Mouse (Mus musculus) lung, embryonic 15.5 days (tissue): ENCODE measurements around the gene Me1. TPM values are rescaled to one million over a fixed set of nuclear protein-coding genes. Genes with fewer than 3 reads are reported as not detected.

Experiments
- ATAC-seq: fragments of 200-750 bp; cut with Nextera tagmentation; 2 replicates; pipeline ENCODE4 v1.8.0; 2017; ENCODE audit warnings: moderate number of reproducible peaks, borderline replicate concordance; ENCODE audit not compliant: low FRiP score, low TSS enrichment; ENCODE audit errors: extremely low read depth
- H3K27ac ChIP-seq: fragments of 300-500 bp; sonication (generic); 2 replicates; pipeline ENCODE4 v1.5.1; 2015; ENCODE audit warnings: moderate library complexity, mild to moderate bottlenecking, inconsistent platforms
- H3K27me3 ChIP-seq: fragments of 300-500 bp; sonication (generic); 2 replicates; pipeline ENCODE4 v1.6.1; 2015; ENCODE audit warnings: inconsistent platforms
- H3K36me3 ChIP-seq: fragments of 300-500 bp; sonication (generic); 2 replicates; pipeline ENCODE4 v1.6.1; 2015; ENCODE audit warnings: inconsistent platforms
- H3K4me1 ChIP-seq: fragments of 300-500 bp; sonication (generic); 2 replicates; pipeline ENCODE4 v1.6.1; 2015; ENCODE audit warnings: inconsistent platforms
- H3K4me2 ChIP-seq: fragments of 300-500 bp; sonication (generic); 2 replicates; pipeline ENCODE4 v1.6.1; 2015; ENCODE audit warnings: inconsistent platforms, mild to moderate bottlenecking, moderate library complexity
- H3K4me3 ChIP-seq: fragments of 300-500 bp; sonication (generic); 2 replicates; pipeline ENCODE4 v1.5.1; 2015; ENCODE audit warnings: mild to moderate bottlenecking, inconsistent platforms
- H3K9ac ChIP-seq: fragments of 300-500 bp; sonication (generic); 2 replicates; pipeline ENCODE4 v1.6.1; 2015; ENCODE audit warnings: inconsistent platforms
- H3K9me3 ChIP-seq: fragments of 300-500 bp; sonication (generic); 2 replicates; pipeline ENCODE4 v1.6.1; 2016; ENCODE audit warnings: inconsistent platforms
- WGBS: fragments of 180-500 bp; shearing (Covaris S2); methylation state at CpG from one replicate; pipeline ENCODE4 v1.1.7; 2015; 5-methylcytosine and 5-hydroxymethylcytosine counted together
- polyA plus RNA-seq: library from polyadenylated mRNA; unstranded; fragments of >200 nt; fragmentation: Nextera tagmentation; extraction: Ambion mirVana; gene quantifications from 2 replicates; pipeline ENCODE4 v1.2.1, GENCODE M21; 2015

Gene Me1
- polyA plus RNA-seq, 1 experiment from 2014 or later: 32.6 TPM

DNA sequence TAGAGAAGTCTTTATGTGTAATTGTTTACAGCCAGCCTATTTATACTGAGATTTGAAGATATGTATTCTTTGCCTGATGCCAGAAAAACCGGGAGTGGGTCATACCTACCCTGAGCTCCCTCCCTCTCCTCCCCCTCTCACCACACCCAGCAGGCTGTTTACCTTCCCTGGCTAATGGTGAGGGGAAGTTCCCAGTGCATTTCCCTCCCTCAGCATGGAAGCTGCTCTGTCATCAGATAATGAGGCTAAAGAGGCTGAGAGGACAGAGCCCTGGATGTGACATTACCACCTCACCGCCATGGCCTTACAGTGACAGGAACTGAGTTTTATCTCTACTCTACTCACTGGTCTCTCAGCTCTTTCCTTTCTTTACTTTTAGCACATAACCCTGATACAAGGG lies 6.1 kb upstream of the Me1 start:
- Histone ChIP-seq H3K9me3 (no peaks in the 10 kb centered on the region), H3K4me2 (no peak overlapping the region), H3K36me3 (no peaks in the 10 kb centered on the region), H3K4me1 (peaks cover 11% of the 10 kb centered on the region), H3K27me3 (no peaks in the 10 kb centered on the region), H3K27ac (peak overlapping the region; percentile 55), H3K4me3 (no peak overlapping the region), H3K9ac (no peak overlapping the region)
- WGBS: 14% methylated on average over 2 of the region's 2 CpGs
- ATAC-seq: peak; percentile 35; the same call in 1 of the 2 replicates

DNA sequence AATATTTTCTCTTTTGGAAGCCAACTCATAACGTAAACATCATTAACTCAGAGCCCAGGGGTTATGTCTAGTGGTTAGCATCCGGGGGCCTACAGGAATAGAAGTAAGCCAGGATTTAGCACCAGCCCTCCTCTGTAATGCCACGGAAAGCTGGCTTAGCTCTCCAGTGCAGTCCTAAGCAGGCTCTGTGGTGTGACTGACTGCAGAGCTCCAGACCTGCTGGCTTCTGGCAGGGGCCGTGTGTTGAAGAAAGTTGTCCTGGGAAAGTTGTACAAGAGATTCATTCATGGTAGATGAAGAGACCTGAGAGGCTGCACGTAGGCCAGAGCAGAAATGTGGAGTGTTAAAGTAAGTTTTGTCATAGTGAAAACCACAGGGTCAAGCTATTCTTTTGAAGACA lies 5.5 kb upstream of the Me1 start:
- Histone ChIP-seq H3K4me2 (no peak overlapping the region), H3K4me1 (peaks cover 11% of the 10 kb centered on the region), H3K27ac (peak overlapping the region; percentile 68), H3K36me3 (no peaks in the 10 kb centered on the region), H3K4me3 (no peak overlapping the region), H3K27me3 (no peaks in the 10 kb centered on the region), H3K9ac (no peak overlapping the region), H3K9me3 (no peaks in the 10 kb centered on the region)
- peak; percentile 71 for ATAC-seq
- WGBS: 13% methylated on average over 5 of the region's 5 CpGs

DNA sequence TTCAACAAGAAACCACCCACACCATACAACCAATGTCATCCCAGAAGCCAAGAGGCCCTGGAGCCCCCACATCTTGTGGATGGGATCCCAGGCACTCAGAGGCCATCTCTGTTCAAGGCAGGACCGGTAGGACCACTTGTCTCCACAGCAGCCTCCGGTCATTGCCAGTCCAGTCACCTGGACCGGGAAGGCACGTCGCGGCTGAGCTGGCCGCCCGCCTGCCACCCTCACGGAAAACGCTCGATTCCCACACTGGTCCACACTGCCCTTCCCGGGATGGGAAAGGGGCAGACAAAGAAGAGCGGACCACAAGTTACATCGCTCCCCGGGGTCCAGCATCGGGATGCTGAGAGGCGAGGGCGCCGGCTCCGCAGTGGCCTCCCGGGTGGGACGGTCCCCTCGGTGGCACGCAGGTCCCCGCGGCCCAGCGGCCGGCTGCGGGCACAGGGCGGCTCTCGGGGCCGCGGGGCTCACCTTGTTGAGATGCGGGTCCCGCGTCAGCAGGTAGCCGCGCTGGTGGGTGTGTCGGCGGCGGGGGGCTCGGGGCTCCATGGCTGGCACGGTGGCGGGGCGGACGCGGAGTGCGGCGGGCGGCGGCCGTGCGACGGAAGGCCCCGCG lies 445 bp downstream of the Me1 start:
- Histone ChIP-seq H3K4me3 (peak overlapping the region; percentile 74), H3K27me3 (no peaks in the 10 kb centered on the region), H3K9ac (peak overlapping the region; percentile 77), H3K4me1 (0 out of 2 replicates have a peak, but pooled peaks cover under 1% of the 10 kb centered on the region), H3K4me2 (peak overlapping the region; percentile 91), H3K9me3 (no peaks in the 10 kb centered on the region), H3K36me3 (no peaks in the 10 kb centered on the region), H3K27ac (peak overlapping the region; percentile 61)
- ATAC-seq: peak; percentile 61
- under 1% methylated on average over 54 of the region's 56 CpGs for WGBS

DNA sequence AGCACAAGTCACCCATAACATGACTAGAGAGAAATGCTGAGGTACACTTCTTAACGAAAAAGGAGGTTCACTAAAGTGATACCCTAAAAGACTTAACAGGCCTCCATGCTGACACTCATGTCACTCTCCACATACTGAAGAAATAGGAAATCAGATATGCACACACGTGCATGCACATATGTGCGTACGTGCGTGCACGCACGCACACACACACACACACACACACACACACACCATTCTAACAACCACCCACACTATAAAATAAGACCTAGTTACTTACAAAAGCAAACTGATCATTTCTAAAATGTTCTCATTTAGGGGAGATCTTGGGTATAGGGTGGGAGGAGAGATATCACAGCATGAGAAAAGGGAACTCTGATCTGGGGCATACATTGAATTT lies 1.1 kb downstream of the Me1 start:
- H3K4me1 ChIP-seq: no peaks in the 10 kb centered on the region
- H3K4me3 ChIP-seq: peak overlapping the region; percentile 74; the same call in 1 of the 2 replicates
- no peak for ATAC-seq
- WGBS: 91% methylated on average over 7 of the region's 7 CpGs
- H3K27ac ChIP-seq: no peak overlapping the region
- no peak overlapping the region for H3K9ac ChIP-seq
- H3K36me3 ChIP-seq: no peaks in the 10 kb centered on the region
- no peaks in the 10 kb centered on the region for H3K27me3 ChIP-seq
- H3K9me3 ChIP-seq: no peaks in the 10 kb centered on the region
- H3K4me2 ChIP-seq: peak overlapping the region; percentile 91

DNA sequence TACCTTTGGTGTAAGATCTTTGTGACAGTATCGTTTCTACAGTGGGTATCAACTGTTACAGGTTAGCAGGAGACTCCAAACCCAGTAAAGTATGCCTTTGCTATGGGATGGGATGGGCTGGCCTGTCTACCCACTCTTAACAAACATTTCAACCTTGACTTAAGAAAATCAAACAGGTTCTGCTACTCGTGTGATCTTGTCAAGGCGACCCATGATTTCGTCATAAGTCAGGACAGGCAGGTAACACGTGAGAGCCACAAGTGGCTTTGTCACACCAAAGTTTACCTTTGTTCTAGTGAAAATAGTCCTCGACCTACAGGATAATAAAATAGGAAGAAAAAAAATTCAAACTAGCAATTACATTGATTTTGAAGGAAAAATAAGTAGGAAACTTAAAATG lies 1.8 kb downstream of the Me1 start:
- WGBS: 61% methylated on average over 6 of the region's 6 CpGs
- no peak for ATAC-seq
- no peak overlapping the region for H3K4me3 ChIP-seq

DNA sequence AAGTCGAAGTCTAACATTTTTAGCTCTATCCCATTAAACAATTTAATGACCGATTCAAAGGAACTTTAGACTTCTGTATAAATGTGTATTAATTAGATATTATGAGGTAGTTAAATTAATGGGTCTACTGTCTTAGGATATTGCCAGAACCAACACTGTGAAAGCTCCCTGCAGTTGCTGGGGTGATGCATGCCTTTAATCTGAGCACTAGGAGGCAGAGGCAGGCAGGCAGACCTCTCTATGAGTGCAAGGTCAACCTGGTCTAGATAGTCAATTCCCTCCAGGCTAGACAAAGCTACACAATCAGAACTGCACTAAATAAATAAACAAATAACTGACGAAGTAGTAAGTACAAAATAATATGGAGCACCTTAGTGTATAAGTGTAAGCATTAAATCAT lies 3.1 kb downstream of the Me1 start:
- no peak overlapping the region for H3K27ac ChIP-seq
- H3K4me1 ChIP-seq: no peaks in the 10 kb centered on the region
- no peak overlapping the region for H3K4me3 ChIP-seq
- H3K9me3 ChIP-seq: no peaks in the 10 kb centered on the region
- H3K36me3 ChIP-seq: no peaks in the 10 kb centered on the region
- no peak for ATAC-seq
- no peak overlapping the region for H3K4me2 ChIP-seq
- H3K9ac ChIP-seq: no peak overlapping the region
- H3K27me3 ChIP-seq: no peaks in the 10 kb centered on the region
- WGBS: 66% methylated on average over 3 of the region's 3 CpGs

More for the DNA sequence above, 1.8 kb downstream of the Me1 start:
- no peak overlapping the region for H3K4me2 ChIP-seq
- no peaks in the 10 kb centered on the region for H3K4me1 ChIP-seq
- no peaks in the 10 kb centered on the region for H3K27me3 ChIP-seq
- no peak overlapping the region for H3K9ac ChIP-seq
- H3K36me3 ChIP-seq: no peaks in the 10 kb centered on the region
- no peaks in the 10 kb centered on the region for H3K9me3 ChIP-seq
- no peak overlapping the region for H3K27ac ChIP-seq

DNA sequence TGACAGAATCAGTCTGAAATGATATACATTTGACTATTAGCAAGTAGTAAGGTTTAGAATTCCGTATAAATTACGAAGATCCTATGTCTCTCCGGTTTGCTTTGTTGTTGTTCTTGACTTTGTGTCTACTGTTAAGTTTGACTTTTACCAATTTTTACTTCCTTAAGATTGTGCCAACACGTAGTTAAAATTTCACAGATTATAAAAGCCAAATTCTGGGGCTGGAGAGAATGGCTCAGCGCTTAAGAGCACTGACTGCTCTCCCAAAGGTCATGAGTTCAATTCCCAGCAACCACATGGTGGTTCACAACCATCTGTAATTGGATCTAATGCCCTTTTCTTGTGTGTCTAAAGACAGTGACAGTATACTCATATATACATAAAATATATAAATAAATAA lies 3.5 kb downstream of the Me1 start:
- ATAC-seq: no peak
- H3K4me1 ChIP-seq: no peaks in the 10 kb centered on the region
- no peaks in the 10 kb centered on the region for H3K27me3 ChIP-seq
- no peak overlapping the region for H3K27ac ChIP-seq
- H3K4me2 ChIP-seq: no peak overlapping the region
- no peak overlapping the region for H3K9ac ChIP-seq
- WGBS: 80% methylated on average over 5 of the region's 5 CpGs
- no peaks in the 10 kb centered on the region for H3K36me3 ChIP-seq
- H3K9me3 ChIP-seq: no peaks in the 10 kb centered on the region
- H3K4me3 ChIP-seq: no peak overlapping the region

DNA sequence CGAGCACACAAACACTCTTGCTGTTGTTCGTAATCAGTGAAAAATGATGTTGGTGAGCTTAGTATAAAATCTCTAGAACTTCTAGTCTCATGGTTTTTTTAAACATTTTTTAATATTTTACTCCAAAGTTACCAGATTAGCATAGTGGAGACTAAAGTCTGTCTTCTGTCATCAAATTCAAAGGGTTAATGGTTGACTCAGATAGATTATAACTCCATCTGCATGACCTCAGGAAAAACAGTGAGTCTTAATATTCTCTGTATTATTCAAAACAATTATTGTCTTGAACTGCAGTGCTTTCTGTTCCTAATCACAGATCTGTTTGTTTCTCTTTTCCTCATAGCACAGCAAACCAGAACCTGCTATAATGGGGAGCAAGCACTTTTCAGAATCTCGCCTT lies 4.7 kb downstream of the Me1 start:
- WGBS: 93% methylated on average over 3 of the region's 3 CpGs
- Histone ChIP-seq H3K4me3 (no peak overlapping the region), H3K27ac (no peak overlapping the region), H3K4me2 (no peak overlapping the region), H3K4me1 (no peaks in the 10 kb centered on the region), H3K9ac (no peak overlapping the region), H3K9me3 (no peaks in the 10 kb centered on the region), H3K27me3 (no peaks in the 10 kb centered on the region), H3K36me3 (no peaks in the 10 kb centered on the region)
- no peak for ATAC-seq

DNA sequence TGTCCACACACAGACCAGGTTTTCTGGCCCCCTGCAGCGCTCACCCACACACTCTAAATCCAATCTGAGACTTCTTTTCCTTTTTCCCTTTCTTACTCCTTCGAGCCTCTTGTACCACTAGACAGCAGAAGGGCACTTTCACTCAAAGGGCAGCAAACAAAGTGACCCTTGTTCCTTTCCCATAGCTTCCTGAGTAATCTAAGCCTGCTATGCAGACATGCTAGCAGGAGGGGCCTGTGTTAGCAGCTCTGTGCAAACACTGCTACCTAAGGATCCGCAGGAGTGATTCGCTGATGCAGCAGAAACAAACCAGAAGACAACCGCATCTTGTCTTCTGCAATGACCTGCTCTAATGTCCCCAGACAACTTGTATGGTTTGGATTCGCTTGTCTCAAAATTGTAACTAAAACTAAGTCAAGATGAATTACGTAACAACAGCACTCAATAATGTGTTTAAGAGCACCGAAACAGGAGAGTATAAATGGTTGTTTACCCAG lies 12.0 kb downstream of the Me1 start:
- no peaks in the 10 kb centered on the region for H3K9me3 ChIP-seq
- 41% methylated on average over 8 of the region's 8 CpGs for WGBS
- no peak overlapping the region for H3K9ac ChIP-seq
- H3K36me3 ChIP-seq: no peaks in the 10 kb centered on the region
- H3K27me3 ChIP-seq: no peaks in the 10 kb centered on the region
- peaks cover 4% of the 10 kb centered on the region; the same call in 1 of the 2 replicates for H3K4me1 ChIP-seq
- no peak overlapping the region for H3K4me3 ChIP-seq
- no peak overlapping the region for H3K4me2 ChIP-seq
- no peak overlapping the region for H3K27ac ChIP-seq
- no peak for ATAC-seq

DNA sequence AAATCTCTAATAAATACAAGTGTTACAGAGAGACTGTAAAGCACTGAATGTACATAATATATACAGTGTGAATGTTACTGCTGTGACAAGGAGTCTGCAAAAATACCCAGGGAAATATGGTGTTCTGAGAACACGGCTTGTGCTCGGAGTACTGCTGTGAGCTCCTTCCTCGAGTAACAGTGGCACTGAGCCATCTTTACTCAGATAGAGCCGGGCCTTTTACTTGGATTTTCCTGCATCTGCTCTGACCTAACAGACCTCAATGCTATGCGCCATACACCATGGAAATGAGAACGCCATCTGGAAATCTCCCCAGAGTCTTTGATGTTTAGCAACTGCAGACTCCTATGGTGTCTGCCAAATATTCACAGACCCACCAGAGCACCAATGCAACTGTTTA lies 12.9 kb downstream of the Me1 start:
- no peak overlapping the region for H3K4me2 ChIP-seq
- H3K9ac ChIP-seq: no peak overlapping the region
- ATAC-seq: peak; percentile 60; the same call in 1 of the 2 replicates
- H3K36me3 ChIP-seq: no peaks in the 10 kb centered on the region
- H3K4me1 ChIP-seq: peaks cover 4% of the 10 kb centered on the region; the same call in 1 of the 2 replicates
- H3K9me3 ChIP-seq: no peaks in the 10 kb centered on the region
- H3K27me3 ChIP-seq: no peaks in the 10 kb centered on the region
- no peak overlapping the region for H3K27ac ChIP-seq
- H3K4me3 ChIP-seq: no peak overlapping the region
- 40% methylated on average over 6 of the region's 6 CpGs for WGBS

DNA sequence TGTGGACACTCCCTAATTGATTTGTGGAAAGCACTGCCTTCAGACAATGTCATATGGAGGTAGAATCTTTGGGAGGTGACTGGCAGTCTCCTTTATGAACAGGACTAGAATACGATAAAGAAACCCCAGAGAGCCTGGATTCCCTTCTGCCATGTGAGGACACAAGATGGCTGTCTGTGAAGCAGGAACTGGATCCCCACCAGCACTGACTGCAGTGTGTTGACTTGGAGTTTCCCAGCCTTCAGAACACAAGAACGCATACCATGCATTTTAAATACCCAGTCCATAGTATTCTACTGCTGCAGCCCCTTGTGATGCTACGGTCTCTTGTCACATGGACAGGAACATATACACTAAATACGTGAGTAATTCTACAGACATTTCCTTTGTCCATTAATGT lies 13.5 kb downstream of the Me1 start:
- no peaks in the 10 kb centered on the region for H3K9me3 ChIP-seq
- no peaks in the 10 kb centered on the region for H3K36me3 ChIP-seq
- no peak overlapping the region for H3K27ac ChIP-seq
- no peak for ATAC-seq
- H3K4me2 ChIP-seq: no peak overlapping the region
- no peak overlapping the region for H3K4me3 ChIP-seq
- peaks cover 4% of the 10 kb centered on the region; the same call in 1 of the 2 replicates for H3K4me1 ChIP-seq
- H3K9ac ChIP-seq: no peak overlapping the region
- WGBS: 79% methylated on average over 4 of the region's 4 CpGs
- no peaks in the 10 kb centered on the region for H3K27me3 ChIP-seq

DNA sequence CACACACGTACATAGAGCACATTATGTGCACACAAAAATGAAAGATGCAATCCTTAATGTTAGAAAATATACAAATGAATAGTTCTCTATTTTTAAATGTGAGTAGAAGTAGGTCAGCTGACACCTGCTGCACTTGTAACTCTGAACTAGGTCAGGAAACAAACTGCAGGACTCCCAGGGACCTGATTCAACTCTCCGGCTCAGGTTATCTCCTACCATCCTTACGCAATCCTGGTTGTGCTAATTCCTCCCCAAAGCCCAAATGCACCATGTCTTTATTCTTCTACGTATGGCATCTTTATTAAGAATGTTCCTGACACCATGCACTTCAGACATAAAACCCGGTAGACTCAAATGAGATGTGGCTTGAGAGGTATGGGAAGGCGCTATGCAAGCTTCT lies 15.3 kb downstream of the Me1 start:
- no peak overlapping the region for H3K4me2 ChIP-seq
- H3K4me1 ChIP-seq: peaks cover 7% of the 10 kb centered on the region; the same call in 1 of the 2 replicates
- no peak overlapping the region for H3K27ac ChIP-seq
- ATAC-seq: no peak
- H3K27me3 ChIP-seq: no peaks in the 10 kb centered on the region
- no peak overlapping the region for H3K4me3 ChIP-seq
- H3K9me3 ChIP-seq: no peaks in the 10 kb centered on the region
- H3K36me3 ChIP-seq: no peaks in the 10 kb centered on the region
- 89% methylated on average over 6 of the region's 6 CpGs for WGBS
- H3K9ac ChIP-seq: no peak overlapping the region
